20 mouse cellular contexts compared by ENCODE assay signal in the genomic region with DNA sequence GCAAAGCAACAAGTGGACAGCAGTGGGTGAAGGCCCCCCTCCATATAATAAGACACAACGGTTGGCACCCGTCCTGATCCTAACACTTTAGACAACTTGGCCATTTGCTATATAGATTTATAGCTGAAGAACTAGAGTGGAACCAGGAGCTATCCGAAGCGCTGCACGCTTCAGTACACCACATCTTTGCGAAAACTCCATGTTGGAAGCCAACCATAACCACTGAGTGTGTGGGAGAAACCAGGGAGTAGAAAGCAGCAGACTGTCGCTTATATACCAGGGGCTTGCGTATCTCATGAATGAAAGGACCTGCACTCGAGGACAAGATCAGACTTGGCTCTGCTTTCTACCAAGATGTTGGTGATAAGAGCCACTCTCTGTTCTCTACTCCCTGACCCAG.
DNase-seq lines count a peak whose midpoint lies in the region; ATAC-seq lines count a peak whose summit lies in the region.
"Had no signal": no experiment of that assay in that cellular context is flagged by ENCODE, and none has a peak within 500 bp of the region (broad histone marks: within the 10 kb centered on the region; RNA-seq: fewer than 3 reads in every experiment).

No protein-coding gene starts in this region.

- no peak overlapping the region for H3K4me3 ChIP-seq in kidney, embryonic 16.5 days (ENCODE audit: low read length)
- 0 out of 2 replicates have a peak overlapping the region, but pooled peaks have one; percentile 23 for H3K4me3 ChIP-seq in embryonic facial prominence, embryonic 10.5 days
- H3K4me3 ChIP-seq in embryonic facial prominence, embryonic 15.5 days (replicated peaks) = no peak overlapping the region
- H3K4me3 ChIP-seq: forebrain, embryonic 15.5 days; heart, embryonic 13.5 days; hindbrain, embryonic 15.5 days had no signal

- no peaks in the 10 kb centered on the region for H3K9me3 ChIP-seq in kidney, embryonic 16.5 days (ENCODE audit: low read length)
- H3K9me3 ChIP-seq in embryonic facial prominence, embryonic 10.5 days = no peaks in the 10 kb centered on the region
- no peaks in the 10 kb centered on the region for H3K9me3 ChIP-seq in embryonic facial prominence, embryonic 15.5 days (replicated peaks)
- H3K9me3 ChIP-seq: forebrain, embryonic 15.5 days; G1E; heart, embryonic 13.5 days; hindbrain, embryonic 15.5 days had no signal

- H3K4me2 ChIP-seq in kidney, embryonic 16.5 days (replicated peaks; ENCODE audit: low read depth, low read length) = no peak overlapping the region
- 0 out of 2 replicates have a peak overlapping the region, but pooled peaks have one; percentile 8 for H3K4me2 ChIP-seq in embryonic facial prominence, embryonic 15.5 days (replicated peaks)
- H3K4me2 ChIP-seq: forebrain, embryonic 15.5 days; heart, embryonic 13.5 days; hindbrain, embryonic 15.5 days had no signal

- H3K27me3 ChIP-seq in kidney, embryonic 16.5 days (ENCODE audit: insufficient read depth, low read length) = no peaks in the 10 kb centered on the region
- no peaks in the 10 kb centered on the region for H3K27me3 ChIP-seq in embryonic facial prominence, embryonic 10.5 days (replicated peaks; ENCODE audit: low read depth, poor library complexity, severe bottlenecking)
- H3K27me3 ChIP-seq in embryonic facial prominence, embryonic 15.5 days = no peaks in the 10 kb centered on the region
- H3K27me3 ChIP-seq: forebrain, embryonic 15.5 days; heart, embryonic 13.5 days; hindbrain, embryonic 15.5 days had no signal

- H3K27ac ChIP-seq in kidney, embryonic 16.5 days (ENCODE audit: low read length) = no peak overlapping the region
- H3K27ac ChIP-seq in embryonic facial prominence, embryonic 10.5 days (replicated peaks) = 0 out of 2 replicates have a peak overlapping the region, but pooled peaks have one; percentile 30
- no peak overlapping the region; the same call in 1 of the 2 replicates for H3K27ac ChIP-seq in embryonic facial prominence, embryonic 15.5 days (replicated peaks)
- H3K27ac ChIP-seq: forebrain, embryonic 15.5 days; heart, embryonic 13.5 days; hindbrain, embryonic 15.5 days had no signal

- no peaks in the 10 kb centered on the region for H3K36me3 ChIP-seq in kidney, embryonic 16.5 days (ENCODE audit: insufficient read depth, low read length)
- H3K36me3 ChIP-seq in embryonic facial prominence, embryonic 10.5 days (replicated peaks) = no peaks in the 10 kb centered on the region
- H3K36me3 ChIP-seq in embryonic facial prominence, embryonic 15.5 days = no peaks in the 10 kb centered on the region
- H3K36me3 ChIP-seq: forebrain, embryonic 15.5 days; G1E; heart, embryonic 13.5 days; hindbrain, embryonic 15.5 days had no signal

- WGBS in kidney, embryonic 16.5 days = 43% methylated on average over 9 of the region's 9 CpGs
- 92% methylated on average over 9 of the region's 9 CpGs for WGBS in embryonic facial prominence, embryonic 10.5 days
- WGBS in embryonic facial prominence, embryonic 15.5 days = 78% methylated on average over 9 of the region's 9 CpGs

- DNase-seq in frontal cortex, postnatal 10 days (ENCODE audit: low spot score in 2 of 2) = no peak
- no peak for DNase-seq in kidney, adult 18-20 months
- no peak for DNase-seq in embryonic facial prominence, embryonic 10.5 days (ENCODE audit: low spot score)
- no peak for DNase-seq in urinary bladder, postnatal 36 days (ENCODE audit: low spot score in 2 of 2)
- DNase-seq: adrenal gland, postnatal 10 days; B cell, adult 2 months; cerebellum, adult 11 months; cerebellum, adult 8-10 months; cerebellum, postnatal 14 days; embryo, embryonic 11 days; gastrocnemius, postnatal 14 days; heart, postnatal 36 days had no signal

- no peaks in the 10 kb centered on the region; the same call in 1 of the 2 replicates for H3K4me1 ChIP-seq in kidney, embryonic 16.5 days (ENCODE audit: insufficient read depth, low read length)
- H3K4me1 ChIP-seq in embryonic facial prominence, embryonic 10.5 days = peaks cover 28% of the 10 kb centered on the region
- peaks cover 27% of the 10 kb centered on the region for H3K4me1 ChIP-seq in embryonic facial prominence, embryonic 15.5 days

- no peak overlapping the region for H3K9ac ChIP-seq in kidney, embryonic 16.5 days (replicated peaks; ENCODE audit: low read length)
- H3K9ac ChIP-seq in embryonic facial prominence, embryonic 15.5 days = no peak overlapping the region
- H3K9ac ChIP-seq: forebrain, embryonic 15.5 days; heart, embryonic 13.5 days; hindbrain, embryonic 15.5 days had no signal

- ATAC-seq in frontal cortex, adult (ENCODE audit: low TSS enrichment) = peak; percentile 48; the same call in 1 of the 2 replicates
- ATAC-seq in kidney, embryonic 16.5 days (ENCODE audit: low FRiP score, low TSS enrichment) = peak; percentile 83; the same call in 1 of the 2 replicates
- ATAC-seq in embryonic facial prominence, embryonic 15.5 days (ENCODE audit: insufficient number of reproducible peaks, low FRiP score, low TSS enrichment, low read depth) = no peak
- ATAC-seq: CD4-positive, CD25-positive, alpha-beta regulatory T cell, adult 4 months; forebrain, embryonic 15.5 days had no signal
